Mouse (Mus musculus): ENCODE results near the gene Rab23. TPM values are rescaled to one million over a fixed set of nuclear protein-coding genes. Genes with fewer than 3 reads are reported as not detected.

Rab23 gene
- 29.3 and 32.2 TPM in 2 replicates for polyA plus RNA-seq (2016; fragmentation: Nextera tagmentation; extraction: Ambion mirVana)

DNA sequence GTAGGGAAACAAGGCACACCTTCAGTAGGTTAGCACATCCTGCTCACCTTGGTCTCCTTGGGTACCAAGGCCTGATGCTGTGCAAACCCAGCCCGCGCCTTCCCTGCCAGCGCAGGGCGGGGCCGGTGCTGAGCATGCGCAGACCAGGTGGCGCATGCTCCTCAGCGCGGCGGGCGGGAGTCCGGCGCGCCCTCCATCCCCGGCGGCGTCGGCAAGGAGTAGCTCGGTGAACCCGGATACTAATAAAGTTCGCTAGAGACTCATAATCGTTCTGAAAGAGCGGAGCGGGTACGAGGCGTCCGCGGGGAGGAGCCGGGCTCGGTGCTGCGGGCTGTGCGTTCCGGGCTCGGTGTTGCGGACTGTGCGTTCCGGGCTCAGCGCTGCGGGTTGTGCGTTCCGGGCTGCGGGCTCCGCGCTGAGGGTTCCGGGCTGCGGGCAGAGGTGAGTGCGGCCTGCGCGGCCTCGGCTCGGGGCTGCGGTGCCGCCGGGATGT, at the start of gene Rab23:
Rab23 (plus strand) TSS at position 155 of the 493 bp plus-strand sequence.
- peak; percentile 97 for ATAC-seq (ENCODE audit: low FRiP score, low read depth)
- WGBS, result under 1% methylated on average over 46 of the region's 54 CpGs
- Histone ChIP-seq H3K27me3 (no peaks in the 10 kb centered on the region), H3K4me3 (peak within 1 kb of the TSS; percentile 86), H3K36me3 (peaks cover 27% of the 10 kb centered on the region), H3K4me2 (replicated peaks) (peak within 1 kb of the TSS; percentile 62), H3K9ac (replicated peaks) (peak within 1 kb of the TSS; percentile 91), H3K9me3 (no peaks in the 10 kb centered on the region), H3K27ac (replicated peaks) (peak within 1 kb of the TSS; percentile 91), H3K4me1 (peaks cover 5% of the 10 kb centered on the region)

DNA sequence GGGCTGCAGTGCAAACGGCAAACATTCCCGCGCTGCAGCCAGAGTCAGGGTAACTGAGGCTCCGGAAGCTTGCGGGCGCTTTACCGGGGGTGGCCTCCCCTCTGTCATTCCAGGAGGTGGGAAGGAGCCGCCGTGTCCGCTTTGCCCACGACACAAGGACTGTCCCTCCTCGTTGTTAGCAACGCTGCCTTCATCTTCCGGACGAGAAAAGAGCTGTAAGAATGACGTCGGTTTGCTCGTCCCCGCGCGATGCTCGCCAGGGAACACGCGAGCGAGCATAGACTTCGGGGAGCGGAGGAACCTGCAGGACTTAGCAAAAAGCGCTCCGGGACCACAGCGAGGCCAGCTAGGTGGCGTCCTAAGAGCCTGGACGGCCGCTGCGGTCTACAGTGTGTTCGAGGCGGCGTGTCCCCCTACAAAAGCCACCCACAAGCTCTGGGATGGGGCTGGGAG, 49.5 kb upstream of the Rab23 start:
- Histone ChIP-seq H3K4me3 (peak overlapping the region; percentile 56), H3K4me2 (replicated peaks) (peak overlapping the region; percentile 69), H3K27me3 (no peaks in the 10 kb centered on the region), H3K9me3 (no peaks in the 10 kb centered on the region), H3K27ac (replicated peaks) (peak overlapping the region; percentile 85), H3K9ac (replicated peaks) (peak overlapping the region; percentile 68), H3K4me1 (peaks cover 12% of the 10 kb centered on the region), H3K36me3 (peaks cover 15% of the 10 kb centered on the region; the same call in 1 of the 2 replicates)
- WGBS, result under 1% methylated on average over 37 of the region's 37 CpGs
- peak; percentile 74 for ATAC-seq (ENCODE audit: low FRiP score, low read depth)

DNA sequence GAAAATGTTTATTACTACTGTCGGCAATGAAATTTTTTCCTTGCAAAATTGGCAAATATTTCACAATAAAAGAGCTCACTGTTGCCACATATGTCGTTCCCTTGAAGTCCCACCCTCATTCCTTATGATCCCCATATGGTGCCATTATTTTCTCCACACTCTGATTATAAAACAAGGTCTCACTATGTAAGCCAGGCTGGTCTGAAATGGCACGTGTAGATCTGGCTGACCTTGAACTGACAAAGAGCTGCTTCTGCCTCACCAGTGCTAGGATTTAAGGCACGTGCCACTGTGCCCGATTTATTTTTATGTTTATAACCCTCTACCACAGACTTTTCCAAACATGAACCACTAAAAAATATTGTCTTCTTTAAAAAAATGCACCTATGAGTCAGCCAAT, 48.2 kb upstream of the Rab23 start:
- H3K9ac ChIP-seq (replicated peaks), result no peak overlapping the region
- no peaks in the 10 kb centered on the region for H3K9me3 ChIP-seq
- peaks cover 5% of the 10 kb centered on the region; the same call in 1 of the 2 replicates for H3K36me3 ChIP-seq
- ATAC-seq (ENCODE audit: low FRiP score, low read depth), result no peak
- no peak overlapping the region for H3K4me3 ChIP-seq
- peaks cover 12% of the 10 kb centered on the region for H3K4me1 ChIP-seq
- H3K4me2 ChIP-seq (replicated peaks), result no peak overlapping the region
- H3K27ac ChIP-seq (replicated peaks), result no peak overlapping the region
- 82% methylated on average over 5 of the region's 5 CpGs for WGBS
- no peaks in the 10 kb centered on the region for H3K27me3 ChIP-seq

DNA sequence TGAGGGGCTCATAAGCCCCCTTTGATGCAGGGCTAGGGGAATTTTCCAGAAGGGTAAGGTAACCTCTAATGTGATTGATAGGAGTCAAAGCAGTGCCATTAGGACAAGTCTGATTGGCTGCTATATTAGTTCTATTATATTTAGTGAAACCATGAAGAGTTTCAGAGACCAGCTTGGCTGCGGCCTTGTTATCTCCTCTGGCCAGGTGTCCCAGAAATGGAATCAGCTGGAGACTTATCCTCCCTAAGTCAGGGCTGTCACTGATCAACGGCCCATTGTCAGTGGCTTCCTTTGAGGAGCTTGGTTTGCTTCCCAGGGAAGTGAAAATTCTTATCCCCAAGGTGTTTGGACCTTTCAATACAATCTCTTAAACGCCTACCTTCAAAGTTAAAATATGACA, 47.6 kb upstream of the Rab23 start:
- Histone ChIP-seq H3K27ac (replicated peaks) (no peak overlapping the region), H3K4me1 (peaks cover 12% of the 10 kb centered on the region), H3K27me3 (no peaks in the 10 kb centered on the region), H3K4me3 (no peak overlapping the region), H3K9ac (replicated peaks) (no peak overlapping the region), H3K36me3 (no peaks in the 10 kb centered on the region), H3K4me2 (replicated peaks) (no peak overlapping the region), H3K9me3 (no peaks in the 10 kb centered on the region)
- WGBS, result 72% methylated on average over 3 of the region's 3 CpGs
- ATAC-seq (ENCODE audit: low FRiP score, low read depth), result no peak

DNA sequence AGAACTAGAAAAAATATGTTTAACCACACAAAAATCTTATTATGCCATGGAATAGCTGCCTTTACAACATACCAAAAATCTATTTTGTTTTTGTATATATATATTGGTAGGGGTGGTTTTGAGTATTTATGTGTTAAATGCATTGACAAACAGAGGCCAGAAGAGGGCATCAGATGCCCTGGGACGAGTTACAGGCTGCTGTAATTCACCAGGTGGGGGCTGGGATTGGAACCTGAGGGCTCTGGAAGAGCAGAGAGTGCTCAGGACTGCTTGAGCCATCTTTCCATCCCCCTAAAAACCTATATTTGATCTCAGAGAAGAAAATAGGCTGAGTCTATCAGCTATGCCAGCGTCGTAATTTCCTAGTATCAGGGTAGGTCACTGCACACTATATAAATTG, 47.2 kb upstream of the Rab23 start:
- Histone ChIP-seq H3K27me3 (no peaks in the 10 kb centered on the region), H3K9me3 (no peaks in the 10 kb centered on the region), H3K36me3 (no peaks in the 10 kb centered on the region), H3K4me1 (peaks cover 12% of the 10 kb centered on the region), H3K4me3 (no peak overlapping the region), H3K4me2 (replicated peaks) (no peak overlapping the region), H3K27ac (replicated peaks) (no peak overlapping the region), H3K9ac (replicated peaks) (no peak overlapping the region)
- no peak for ATAC-seq (ENCODE audit: low FRiP score, low read depth)
- 25% methylated on average over 3 of the region's 3 CpGs for WGBS

DNA sequence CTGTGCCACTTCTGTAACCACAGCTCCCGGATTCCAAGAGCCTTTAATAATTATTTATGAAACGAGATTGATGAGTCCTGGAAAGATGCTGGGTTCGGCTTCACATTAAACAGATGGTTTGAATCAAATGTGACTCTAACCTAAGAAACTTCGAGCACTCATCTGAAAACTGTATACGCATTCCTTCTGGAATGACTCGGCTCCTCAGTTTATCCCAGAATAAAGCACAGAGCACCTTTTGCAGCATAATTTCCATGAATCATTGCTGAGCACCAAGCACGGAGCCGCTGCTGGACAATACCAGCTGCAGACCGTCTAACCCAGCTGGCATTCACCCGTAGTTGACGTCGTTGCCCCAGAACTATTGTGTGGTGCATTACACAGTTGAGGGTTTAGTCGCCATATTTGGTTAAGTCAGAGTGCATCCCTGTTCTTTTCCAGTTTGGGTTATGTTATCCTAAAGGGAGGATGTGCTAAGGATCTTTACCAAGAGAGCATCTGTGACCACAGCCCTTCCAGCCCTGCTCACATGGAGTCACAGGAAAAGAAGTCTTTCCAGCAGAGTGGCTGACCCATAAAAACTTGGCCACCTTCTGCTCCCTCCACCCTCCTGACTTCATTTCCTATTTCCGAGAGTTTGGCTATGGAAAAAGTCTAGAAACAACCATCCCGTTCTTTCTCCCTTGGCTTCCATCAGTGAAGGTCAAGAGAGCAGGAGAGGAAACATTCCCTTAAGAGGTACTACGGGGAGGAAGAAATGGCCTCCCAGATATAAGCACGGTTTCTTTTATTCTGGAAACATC, 46.3 kb upstream of the Rab23 start:
- Histone ChIP-seq H3K36me3 (no peaks in the 10 kb centered on the region), H3K4me1 (peaks cover 11% of the 10 kb centered on the region), H3K27ac (replicated peaks) (no peak overlapping the region), H3K4me2 (replicated peaks) (no peak overlapping the region), H3K4me3 (no peak overlapping the region), H3K9ac (replicated peaks) (no peak overlapping the region), H3K9me3 (no peaks in the 10 kb centered on the region), H3K27me3 (no peaks in the 10 kb centered on the region)
- 84% methylated on average over 17 of the region's 17 CpGs for WGBS
- no peak for ATAC-seq (ENCODE audit: low FRiP score, low read depth)

DNA sequence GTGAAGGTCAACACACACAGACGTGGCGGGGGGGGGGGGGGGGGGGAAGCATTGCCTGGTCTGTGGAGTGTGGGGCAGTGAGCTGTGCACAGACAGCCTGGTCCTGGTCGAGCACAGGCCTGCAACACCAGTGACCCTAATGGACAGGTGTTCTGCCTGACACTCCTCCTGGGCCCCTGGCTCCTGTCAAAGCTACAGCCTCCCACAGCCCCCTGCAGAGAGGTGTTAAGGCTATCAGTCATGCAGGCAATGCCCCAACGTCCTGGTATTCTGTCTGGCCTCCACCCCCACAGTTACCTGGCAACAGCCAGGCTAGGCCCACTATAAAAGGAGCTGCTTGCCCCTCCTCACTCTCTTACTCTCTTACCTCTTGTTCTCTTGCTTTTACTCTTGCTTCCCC, 39.3 kb upstream of the Rab23 start:
- Histone ChIP-seq H3K27me3 (no peaks in the 10 kb centered on the region), H3K4me2 (replicated peaks) (no peak overlapping the region), H3K36me3 (no peaks in the 10 kb centered on the region), H3K9ac (replicated peaks) (no peak overlapping the region), H3K27ac (replicated peaks) (no peak overlapping the region), H3K4me1 (no peaks in the 10 kb centered on the region), H3K4me3 (no peak overlapping the region), H3K9me3 (no peaks in the 10 kb centered on the region; the same call in 1 of the 2 replicates)
- no peak for ATAC-seq (ENCODE audit: low FRiP score, low read depth)
- 28% methylated on average over 3 of the region's 4 CpGs for WGBS

DNA sequence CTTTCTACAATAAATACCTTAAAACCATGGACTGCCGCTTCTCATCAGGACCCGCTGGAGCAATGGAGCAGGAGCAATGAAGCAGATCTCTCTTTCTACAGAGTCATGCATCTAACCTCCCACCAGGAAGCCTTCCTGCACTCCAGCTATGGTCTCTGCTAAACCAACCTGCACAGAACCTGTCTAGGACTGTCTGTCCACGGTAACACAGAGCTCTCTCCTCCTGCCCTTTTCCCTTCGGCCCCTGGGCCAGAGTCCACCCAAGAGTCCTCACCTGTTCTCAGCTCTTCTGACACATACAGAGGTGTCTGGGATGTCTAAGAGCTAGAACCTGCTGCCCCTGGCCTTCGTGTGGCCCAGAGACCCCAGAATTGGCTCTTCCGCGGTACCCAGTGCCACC, 38.8 kb upstream of the Rab23 start:
- Histone ChIP-seq H3K4me3 (no peak overlapping the region), H3K4me2 (replicated peaks) (no peak overlapping the region), H3K4me1 (no peaks in the 10 kb centered on the region), H3K9me3 (no peaks in the 10 kb centered on the region; the same call in 1 of the 2 replicates), H3K9ac (replicated peaks) (no peak overlapping the region), H3K36me3 (no peaks in the 10 kb centered on the region), H3K27ac (replicated peaks) (no peak overlapping the region), H3K27me3 (no peaks in the 10 kb centered on the region)
- 89% methylated on average over 7 of the region's 7 CpGs for WGBS
- no peak for ATAC-seq (ENCODE audit: low FRiP score, low read depth)

DNA sequence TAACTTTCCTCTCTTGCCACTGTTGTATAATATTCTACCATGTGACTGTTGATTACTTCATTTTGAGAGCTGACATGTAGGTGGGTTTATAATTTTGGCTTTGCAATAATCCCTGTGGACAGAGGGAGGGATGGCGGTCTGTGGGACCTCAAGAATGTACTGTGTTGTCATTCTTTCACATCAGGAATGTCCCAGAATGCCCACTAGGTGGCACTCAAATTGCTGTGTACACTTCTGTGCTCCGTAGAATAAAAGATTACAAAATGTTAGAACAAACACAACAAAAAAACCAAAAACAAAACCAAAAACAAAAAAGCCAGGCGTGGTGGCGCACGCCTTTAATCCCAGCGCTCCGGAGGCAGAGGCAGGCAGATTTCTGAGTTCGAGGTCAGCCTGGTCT, 35.2 kb upstream of the Rab23 start:
- Histone ChIP-seq H3K4me2 (replicated peaks) (no peak overlapping the region), H3K4me1 (no peaks in the 10 kb centered on the region), H3K9me3 (no peaks in the 10 kb centered on the region), H3K27ac (replicated peaks) (no peak overlapping the region), H3K4me3 (no peak overlapping the region), H3K27me3 (no peaks in the 10 kb centered on the region), H3K9ac (replicated peaks) (no peak overlapping the region), H3K36me3 (no peaks in the 10 kb centered on the region)
- WGBS, result 66% methylated on average over 8 of the region's 8 CpGs
- ATAC-seq (ENCODE audit: low FRiP score, low read depth), result no peak

DNA sequence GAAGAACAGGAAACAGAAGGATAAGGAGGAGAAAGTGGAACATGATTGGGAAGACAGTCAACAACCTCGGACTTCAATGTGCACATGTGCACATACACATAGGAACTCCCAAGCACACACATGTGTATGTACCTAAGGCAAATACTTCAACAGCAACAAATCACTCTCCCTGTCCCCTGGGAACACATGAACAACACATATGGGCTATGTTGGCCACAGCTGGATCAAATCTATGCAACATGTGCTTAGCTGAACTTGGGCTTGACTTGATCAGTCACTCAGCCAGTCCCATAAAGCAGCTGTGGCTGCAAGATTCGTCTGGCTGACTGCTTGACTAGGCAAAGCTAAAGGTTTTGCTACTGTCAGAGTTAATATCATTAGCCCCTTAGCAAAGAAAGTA, 30.9 kb upstream of the Rab23 start:
- Histone ChIP-seq H3K9ac (replicated peaks) (no peak overlapping the region), H3K27me3 (no peaks in the 10 kb centered on the region), H3K36me3 (no peaks in the 10 kb centered on the region), H3K4me3 (no peak overlapping the region), H3K27ac (replicated peaks) (no peak overlapping the region), H3K9me3 (no peaks in the 10 kb centered on the region), H3K4me2 (replicated peaks) (no peak overlapping the region), H3K4me1 (no peaks in the 10 kb centered on the region)
- WGBS, result 77% methylated on average over 2 of the region's 2 CpGs
- ATAC-seq (ENCODE audit: low FRiP score, low read depth), result no peak

DNA sequence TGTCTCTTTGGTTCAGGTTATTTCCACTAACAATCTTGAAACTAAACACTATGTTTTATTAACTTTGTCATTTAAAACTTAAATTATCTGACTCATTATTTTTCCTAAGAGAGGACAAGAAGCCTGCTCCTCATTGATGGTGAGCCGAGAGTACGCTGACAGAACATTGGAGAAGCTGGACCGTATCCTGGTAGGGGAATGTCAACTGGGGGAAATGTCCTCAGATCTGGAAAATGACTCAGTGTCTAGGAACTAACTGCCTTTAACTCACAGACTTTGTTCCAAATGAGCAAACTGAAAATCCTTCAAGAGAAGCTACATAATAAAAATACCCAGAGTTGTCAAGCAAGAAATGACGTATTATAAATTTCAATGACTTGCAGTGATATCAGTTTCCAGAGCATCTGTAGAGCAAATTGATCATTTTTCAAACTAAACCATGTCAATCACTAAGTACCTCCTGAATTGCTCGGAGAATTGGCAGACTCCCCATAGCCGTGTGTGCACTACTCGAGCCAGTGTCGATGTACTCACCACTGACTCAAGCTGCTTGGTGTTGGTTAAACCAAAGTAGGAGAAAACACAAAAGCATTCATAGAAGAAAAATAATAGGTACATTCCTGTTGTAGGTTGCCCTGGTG, 30.1 kb upstream of the Rab23 start:
- Histone ChIP-seq H3K9me3 (no peaks in the 10 kb centered on the region), H3K4me1 (no peaks in the 10 kb centered on the region), H3K27me3 (no peaks in the 10 kb centered on the region), H3K27ac (replicated peaks) (no peak overlapping the region), H3K36me3 (no peaks in the 10 kb centered on the region), H3K4me2 (replicated peaks) (no peak overlapping the region), H3K9ac (replicated peaks) (no peak overlapping the region), H3K4me3 (no peak overlapping the region)
- no peak for ATAC-seq (ENCODE audit: low FRiP score, low read depth)
- 88% methylated on average over 8 of the region's 8 CpGs for WGBS

DNA sequence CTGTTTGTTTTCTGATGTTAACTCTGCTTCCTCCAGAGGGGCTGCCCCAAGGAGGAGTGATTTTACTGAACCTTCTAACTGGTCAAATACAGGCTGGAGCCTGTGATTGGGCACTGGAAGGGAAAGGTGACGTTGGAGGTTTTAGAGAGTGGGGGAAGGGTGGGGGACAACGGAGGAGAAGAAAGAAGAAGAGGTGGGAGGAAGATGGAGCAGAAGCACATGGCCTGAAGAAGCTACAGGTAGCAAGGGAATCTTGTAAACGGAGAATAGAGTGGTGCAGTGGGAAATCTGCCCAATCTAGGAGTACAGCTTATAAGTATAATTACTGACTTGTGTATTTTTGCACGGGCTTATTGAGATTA, 29.6 kb upstream of the Rab23 start:
- Histone ChIP-seq H3K4me3 (no peak overlapping the region), H3K9me3 (no peaks in the 10 kb centered on the region), H3K27ac (replicated peaks) (no peak overlapping the region), H3K4me2 (replicated peaks) (no peak overlapping the region), H3K27me3 (no peaks in the 10 kb centered on the region), H3K36me3 (no peaks in the 10 kb centered on the region), H3K9ac (replicated peaks) (no peak overlapping the region), H3K4me1 (no peaks in the 10 kb centered on the region)
- 49% methylated on average over 4 of the region's 4 CpGs for WGBS
- ATAC-seq (ENCODE audit: low FRiP score, low read depth), result no peak

All from midbrain, embryonic 12.5 days (tissue).